Mouse (Mus musculus) embryonic facial prominence, embryonic 11.5 days (tissue): ENCODE data around the gene Hist1h2bh. TPM values are rescaled to one million over a fixed set of nuclear protein-coding genes. Genes with fewer than 3 reads are reported as not detected.
A peak's percentile ranks its signal among the peaks of the same experiment; 100 is the strongest.

Source experiments
- ATAC-seq: fragments of 200-750 bp; cut with Nextera tagmentation; replicated peaks from 2 replicates; pipeline ENCODE4 v1.8.0; 2017; ENCODE audit warnings: low read depth; ENCODE audit not compliant: insufficient number of reproducible peaks, low FRiP score, low TSS enrichment
- DNase-seq: peaks from one replicate; pipeline ENCODE4 v3.0.0-alpha.2; 2015; ENCODE audit warnings: low spot score
- H3K27ac ChIP-seq: fragments of 300-500 bp; sonication (generic); replicated peaks from 2 replicates; pipeline ENCODE4 v1.5.1; 2014; ENCODE audit warnings: mild to moderate bottlenecking, low read depth, low read length, control low read depth
- H3K27me3 ChIP-seq: fragments of 300-500 bp; sonication (generic); 2 replicates; pipeline ENCODE4 v1.6.1; 2014; ENCODE audit warnings: mild to moderate bottlenecking, low read length, moderate library complexity, mixed read lengths; ENCODE audit not compliant: control insufficient read depth, insufficient read depth
- H3K36me3 ChIP-seq: fragments of 300-500 bp; sonication (generic); replicated peaks from 2 replicates; pipeline ENCODE4 v1.6.1; 2014; ENCODE audit warnings: low read depth, mild to moderate bottlenecking, low read length, moderate library complexity, mixed read lengths; ENCODE audit not compliant: control insufficient read depth, insufficient read depth
- H3K4me1 ChIP-seq: fragments of 300-500 bp; sonication (generic); 2 replicates; pipeline ENCODE4 v1.6.1; 2014; ENCODE audit warnings: low read length, mixed read lengths; ENCODE audit not compliant: control insufficient read depth, insufficient read depth
- H3K4me2 ChIP-seq: fragments of 300-500 bp; sonication (generic); 2 replicates; pipeline ENCODE4 v1.6.1; 2014; ENCODE audit warnings: low read depth, mild to moderate bottlenecking, control low read depth, low read length, moderate library complexity
- H3K4me3 ChIP-seq: fragments of 300-500 bp; sonication (generic); 2 replicates; pipeline ENCODE4 v1.5.1; 2014; ENCODE audit warnings: low read depth, low read length, control low read depth
- H3K9ac ChIP-seq: fragments of 300-500 bp; sonication (generic); replicated peaks from 2 replicates; pipeline ENCODE4 v1.6.1; 2014; ENCODE audit warnings: mild to moderate bottlenecking, control low read depth, low read length
- H3K9me3 ChIP-seq: fragments of 300-500 bp; sonication (generic); replicated peaks from 2 replicates; pipeline ENCODE4 v1.6.1; 2016; ENCODE audit warnings: mild to moderate bottlenecking, low read length, inconsistent platforms, mixed read lengths; ENCODE audit not compliant: control insufficient read depth
- WGBS: fragments of 180-500 bp; shearing (Covaris S2); extraction: QIAGEN DNeasy Blood & Tissue Kit; methylation state at CpG from one replicate; pipeline ENCODE4 v1.1.7; 2014; 5-methylcytosine and 5-hydroxymethylcytosine counted together
- polyA plus RNA-seq: library from polyadenylated mRNA; unstranded; fragments of >200 nt; fragmentation: Nextera tagmentation; extraction: Ambion mirVana; gene quantifications from 2 replicates; pipeline ENCODE4 v1.2.1, GENCODE M21; 2014

Gene Hist1h2bh
- polyA plus RNA-seq, 1 experiment from 2014 or later: 0.67 TPM

GRCm38 (mm10) chr13:23530901-23531875 is 12.0 kb downstream of the Hist1h2bh start, which contains the start of gene Hist1h4h:
Gene Hist1h4h (plus strand): TSS chr13:23531050.
- WGBS: under 1% methylated on average over 55 of the region's 70 CpGs
- peak; percentile 79 for ATAC-seq
- H3K9me3 ChIP-seq: no peaks in the 10 kb centered on the region

GRCm38 (mm10) chr13:23530181-23530900 is 12.9 kb downstream of the Hist1h2bh start:
- ATAC-seq (no peak), DNase-seq (peak; percentile 74)
- no peaks in the 10 kb centered on the region for H3K9me3 ChIP-seq
- peak overlapping the region; percentile 92 for H3K9ac ChIP-seq
- no peaks in the 10 kb centered on the region for H3K27me3 ChIP-seq
- peak overlapping the region; percentile 97 for H3K27ac ChIP-seq
- no peaks in the 10 kb centered on the region for H3K4me1 ChIP-seq
- H3K36me3 ChIP-seq: no peaks in the 10 kb centered on the region
- H3K4me3 ChIP-seq: peak overlapping the region; percentile 56
- H3K4me2 ChIP-seq: peak overlapping the region; percentile 43
- WGBS: under 1% methylated on average over 20 of the region's 20 CpGs

More at GRCm38 (mm10) chr13:23530901-23531875, 12.0 kb downstream of the Hist1h2bh start, which contains the start of gene Hist1h4h:
- peak within 1 kb of the TSS; percentile 56 for H3K4me3 ChIP-seq
- DNase-seq: peak; percentile 98
- H3K36me3 ChIP-seq: no peaks in the 10 kb centered on the region
- peak within 1 kb of the TSS; percentile 92 for H3K9ac ChIP-seq
- H3K4me1 ChIP-seq: no peaks in the 10 kb centered on the region
- H3K4me2 ChIP-seq: peak within 1 kb of the TSS; percentile 55
- H3K27me3 ChIP-seq: no peaks in the 10 kb centered on the region
- H3K27ac ChIP-seq: peak within 1 kb of the TSS; percentile 97

- Histone ChIP-seq H3K4me2 (peak overlapping the region; percentile 43), H3K27ac (peak overlapping the region; percentile 97), H3K4me3 (peak overlapping the region; percentile 56), H3K9ac (peak overlapping the region; percentile 92), H3K9me3 (no peaks in the 10 kb centered on the region), H3K27me3 (no peaks in the 10 kb centered on the region), H3K4me1 (no peaks in the 10 kb centered on the region), H3K36me3 (no peaks in the 10 kb centered on the region)
- ATAC-seq (no peak), DNase-seq (no peak)
- WGBS: 33% methylated on average over 2 of the region's 2 CpGs
These were observed 13.6 kb downstream of the Hist1h2bh start for GRCm38 (mm10) chr13:23529480-23530165.

GRCm38 (mm10) chr13:23529005-23529404 is 14.2 kb downstream of the Hist1h2bh start:
- Histone ChIP-seq H3K27ac (no peak overlapping the region), H3K27me3 (no peaks in the 10 kb centered on the region), H3K36me3 (no peaks in the 10 kb centered on the region), H3K4me1 (no peaks in the 10 kb centered on the region), H3K9ac (no peak overlapping the region), H3K9me3 (no peaks in the 10 kb centered on the region), H3K4me3 (no peak overlapping the region), H3K4me2 (no peak overlapping the region)
- ATAC-seq (no peak), DNase-seq (no peak)
- WGBS: 87% methylated on average over 5 of the region's 5 CpGs

GRCm38 (mm10) chr13:23526312-23526711 is 16.9 kb downstream of the Hist1h2bh start:
- peak overlapping the region; percentile 43 for H3K9ac ChIP-seq
- no peaks in the 10 kb centered on the region for H3K4me1 ChIP-seq
- H3K27me3 ChIP-seq: no peaks in the 10 kb centered on the region
- peak overlapping the region; percentile 36 for H3K4me2 ChIP-seq
- DNase-seq: peak; percentile 97
- ATAC-seq: no peak
- no peak overlapping the region for H3K27ac ChIP-seq
- H3K36me3 ChIP-seq: no peaks in the 10 kb centered on the region
- H3K4me3 ChIP-seq: peak overlapping the region; percentile 38
- H3K9me3 ChIP-seq: no peaks in the 10 kb centered on the region
- under 1% methylated on average over 17 of the region's 17 CpGs for WGBS

- WGBS: 2% methylated on average over 10 of the region's 10 CpGs
- peak; percentile 73 for DNase-seq
- Histone ChIP-seq H3K4me3 (peak overlapping the region; percentile 38), H3K27ac (no peak overlapping the region), H3K36me3 (no peaks in the 10 kb centered on the region), H3K27me3 (no peaks in the 10 kb centered on the region), H3K4me2 (peak overlapping the region; percentile 36), H3K9ac (peak overlapping the region; percentile 29; the same call in 1 of the 2 replicates), H3K4me1 (no peaks in the 10 kb centered on the region), H3K9me3 (no peaks in the 10 kb centered on the region)
- no peak for ATAC-seq
These were observed 17.3 kb downstream of the Hist1h2bh start for GRCm38 (mm10) chr13:23525901-23526300.

- no peaks in the 10 kb centered on the region for H3K36me3 ChIP-seq
- H3K4me3 ChIP-seq: no peak overlapping the region
- H3K9ac ChIP-seq: no peak overlapping the region
- WGBS: 4% methylated on average over 5 of the region's 5 CpGs
- DNase-seq (peak; percentile 90), ATAC-seq (0 out of 2 replicates have a peak, but pooled peaks have one; percentile 29)
- no peak overlapping the region for H3K27ac ChIP-seq
- no peaks in the 10 kb centered on the region for H3K27me3 ChIP-seq
- no peak overlapping the region for H3K4me2 ChIP-seq
- H3K4me1 ChIP-seq: no peaks in the 10 kb centered on the region
- H3K9me3 ChIP-seq: no peaks in the 10 kb centered on the region
These were observed 18.5 kb downstream of the Hist1h2bh start for GRCm38 (mm10) chr13:23524654-23525053.
